Mouse (Mus musculus) lung, postnatal 10 days (tissue): Measurements from ENCODE around the gene Rhbdl1.
"Not testable (repeated sequence)": the region's sequence is repeated elsewhere in the genome, so short reads cannot be mapped to it uniquely, and the experiment has no call there.

ENCODE experiments used
- DNase-seq: peaks from one replicate; pipeline ENCODE4 v3.0.0; 2021

Rhbdl1 gene

DNA sequence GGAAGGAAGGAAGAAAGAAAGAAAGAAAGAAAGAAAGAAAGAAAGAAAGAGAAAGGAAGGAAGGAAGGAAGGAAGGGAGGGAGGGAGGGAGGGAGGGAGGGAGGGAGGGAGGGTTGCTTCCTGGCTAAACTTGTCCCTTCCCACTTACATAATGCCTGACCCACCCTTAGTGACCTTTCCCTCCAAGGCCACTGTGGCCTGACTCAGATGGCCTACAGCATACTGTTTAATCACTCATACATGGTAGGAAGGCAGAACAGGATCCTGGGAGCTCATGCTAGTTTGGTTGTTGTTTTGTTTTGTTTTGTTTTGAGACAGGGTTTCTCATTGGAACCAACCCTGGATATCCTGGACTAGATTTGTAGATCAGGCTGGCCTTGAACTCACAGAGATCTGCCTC, 34.5 kb upstream of the Rhbdl1 start:
- not testable (repeated sequence) for DNase-seq

GRCm38 (mm10) chr17:25869954-25870353, 32.9 kb upstream of the Rhbdl1 start:
- no peak for DNase-seq

GRCm38 (mm10) chr17:25869498-25869897, 32.4 kb upstream of the Rhbdl1 start:
- DNase-seq: no peak

GRCm38 (mm10) chr17:25868601-25869191, 31.6 kb upstream of the Rhbdl1 start, which contains the start of gene Mcrip2:
Mcrip2 (minus strand) TSS chr17:25868764.
- peak; percentile 91 for DNase-seq

DNA sequence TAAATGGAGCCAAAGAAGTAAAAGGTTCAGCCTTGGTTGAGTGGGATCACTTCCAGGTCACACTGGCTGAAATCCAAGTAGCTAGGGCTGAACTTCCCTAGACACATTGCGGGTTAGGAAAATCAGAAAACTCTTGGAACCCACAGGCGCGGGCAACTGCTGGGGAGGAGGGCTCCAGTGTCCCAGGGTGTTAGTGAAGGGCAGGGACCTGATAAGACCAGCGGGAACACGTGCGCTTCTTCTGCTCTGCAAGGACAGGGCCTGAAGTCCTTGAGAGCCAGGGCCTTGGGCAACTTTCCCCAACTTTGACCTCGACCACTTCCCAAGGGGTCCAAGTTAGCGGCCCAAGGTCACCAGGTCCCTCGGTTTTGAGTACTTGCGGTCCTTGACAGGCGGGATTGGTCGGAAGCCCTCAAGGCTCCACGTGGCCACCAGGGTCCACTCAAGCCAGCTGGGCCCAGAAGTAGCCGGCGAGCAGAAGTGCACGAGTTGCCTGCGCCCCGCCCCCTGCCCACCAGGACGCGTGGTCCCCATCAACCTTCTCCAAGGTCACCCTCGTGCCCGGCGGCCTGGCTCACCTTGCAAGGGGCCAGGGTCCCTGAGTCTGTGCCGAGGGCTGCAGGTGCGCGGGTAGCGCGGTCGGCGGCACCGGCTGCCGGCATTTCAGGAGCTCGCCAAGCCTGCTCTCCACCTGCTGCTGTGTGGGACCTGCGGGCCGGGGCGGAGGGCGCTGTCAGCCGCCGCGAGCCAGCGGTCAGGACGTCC, 30.9 kb upstream of the Rhbdl1 start:
- peak; percentile 59 for DNase-seq

DNA sequence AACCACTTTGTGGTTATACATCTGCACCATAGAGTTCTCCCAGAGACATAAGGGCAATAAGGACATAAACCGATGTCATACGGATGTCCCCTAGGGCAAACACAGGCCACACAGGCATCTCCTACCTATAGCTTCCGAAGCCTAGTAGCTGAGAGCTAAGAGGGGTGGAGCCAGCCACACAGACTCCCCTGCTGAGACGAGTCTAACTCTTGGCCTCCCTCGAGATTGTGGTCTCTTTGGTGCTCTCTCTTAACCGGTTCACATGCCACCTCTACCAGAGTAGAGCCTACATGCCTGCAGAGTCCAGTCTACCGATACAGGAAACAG, 30.4 kb upstream of the Rhbdl1 start:
- DNase-seq: no peak

- DNase-seq: no peak
Observed at GRCm38 (mm10) chr17:25866172-25866571, 29.1 kb upstream of the Rhbdl1 start.

- no peak for DNase-seq
Observed at GRCm38 (mm10) chr17:25865288-25865687, 28.2 kb upstream of the Rhbdl1 start.

DNA sequence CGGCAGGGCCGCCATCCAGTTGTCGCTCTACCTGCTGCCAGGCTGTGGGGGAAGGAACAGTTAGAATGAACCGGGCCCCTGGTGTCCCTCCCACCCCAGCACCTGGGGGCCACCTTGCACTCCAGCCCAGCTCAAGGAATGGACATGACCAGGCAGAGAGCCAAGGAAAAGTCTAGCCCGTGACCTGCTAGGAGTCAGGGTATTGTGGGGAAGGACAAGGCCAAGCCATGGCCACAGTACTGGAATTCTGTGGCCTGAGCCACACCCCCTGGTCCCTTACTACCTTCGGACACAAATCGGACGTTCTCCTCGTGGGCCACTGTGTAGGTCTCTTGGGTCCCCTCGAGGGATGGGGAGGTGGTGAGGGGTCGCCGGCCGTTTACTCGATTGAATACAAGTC, 27.2 kb upstream of the Rhbdl1 start:
- no peak for DNase-seq

- DNase-seq: no peak
Observed at GRCm38 (mm10) chr17:25863681-25864080, 26.6 kb upstream of the Rhbdl1 start.

- DNase-seq: no peak
Observed at GRCm38 (mm10) chr17:25861704-25862612, 24.9 kb upstream of the Rhbdl1 start.

DNA sequence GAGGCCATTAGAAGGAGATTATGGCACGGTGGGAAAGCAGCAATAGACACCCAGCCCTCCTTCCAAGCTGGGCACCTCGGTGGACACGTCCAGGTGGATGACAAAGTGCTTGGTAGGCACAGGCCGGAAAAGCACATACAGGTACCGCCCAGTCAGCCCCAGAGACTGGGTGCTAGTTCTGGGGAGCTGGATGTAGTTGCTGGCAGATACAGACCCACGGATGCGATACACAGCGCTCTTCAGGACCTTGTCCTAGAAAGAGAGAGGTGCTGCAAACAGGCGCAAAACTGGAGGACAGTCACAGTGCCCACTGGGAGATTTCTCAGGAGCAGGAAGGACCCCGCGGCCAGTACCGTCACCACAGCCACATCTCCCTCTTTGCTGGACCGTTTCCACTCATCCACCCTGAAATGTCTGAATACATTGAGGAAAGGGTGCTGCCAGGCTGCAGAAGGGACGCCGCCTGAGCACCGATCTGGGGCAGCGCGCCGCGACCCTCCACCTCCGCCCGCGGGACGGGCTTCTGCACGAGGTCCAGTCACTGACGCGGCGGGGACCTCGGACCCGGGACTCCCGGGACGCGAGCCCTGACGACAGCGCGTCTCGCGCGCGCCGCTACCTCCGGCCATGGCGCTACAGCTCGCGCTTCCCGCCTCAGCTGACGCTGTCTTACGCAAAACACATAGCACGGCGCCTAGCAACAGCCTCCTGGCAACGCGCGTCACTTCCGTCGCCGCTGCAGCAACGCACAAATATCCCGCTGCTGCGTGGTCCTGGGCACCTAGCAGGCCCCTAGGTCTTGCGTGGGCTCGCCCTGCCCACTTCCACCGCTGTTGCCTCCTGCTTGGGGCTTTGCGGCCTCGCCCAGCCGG, 24.0 kb upstream of the Rhbdl1 start, which contains the start of gene Wdr90:
Wdr90 (minus strand) TSS at position 670 of the 872 bp plus-strand sequence.
- DNase-seq: peak; percentile 94

DNA sequence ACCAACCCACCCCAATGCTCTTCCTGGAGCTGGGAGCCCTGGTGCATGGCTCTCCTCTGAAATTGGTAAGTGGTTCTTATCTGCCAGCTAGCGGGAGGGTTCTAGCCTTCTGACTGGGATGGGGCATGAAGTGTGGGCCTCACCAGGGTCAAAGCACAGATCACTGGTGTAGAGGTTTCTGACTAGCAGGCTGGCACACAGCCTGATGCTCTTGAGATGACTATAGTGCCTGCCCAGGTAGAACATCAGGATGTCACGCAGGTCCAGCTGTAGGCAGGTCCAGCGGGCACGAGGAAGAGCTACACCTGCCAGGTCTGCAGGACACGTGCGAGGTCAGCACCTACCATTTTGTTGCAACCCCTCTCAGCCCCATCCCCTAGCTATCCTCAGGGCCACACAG, 23.1 kb upstream of the Rhbdl1 start:
- no peak for DNase-seq

GRCm38 (mm10) chr17:25844396-25844901, 7.4 kb upstream of the Rhbdl1 start, which contains the start of gene Rhot2:
Rhot2 (minus strand) TSS chr17:25844851.
- DNase-seq: peak; percentile 98

DNA sequence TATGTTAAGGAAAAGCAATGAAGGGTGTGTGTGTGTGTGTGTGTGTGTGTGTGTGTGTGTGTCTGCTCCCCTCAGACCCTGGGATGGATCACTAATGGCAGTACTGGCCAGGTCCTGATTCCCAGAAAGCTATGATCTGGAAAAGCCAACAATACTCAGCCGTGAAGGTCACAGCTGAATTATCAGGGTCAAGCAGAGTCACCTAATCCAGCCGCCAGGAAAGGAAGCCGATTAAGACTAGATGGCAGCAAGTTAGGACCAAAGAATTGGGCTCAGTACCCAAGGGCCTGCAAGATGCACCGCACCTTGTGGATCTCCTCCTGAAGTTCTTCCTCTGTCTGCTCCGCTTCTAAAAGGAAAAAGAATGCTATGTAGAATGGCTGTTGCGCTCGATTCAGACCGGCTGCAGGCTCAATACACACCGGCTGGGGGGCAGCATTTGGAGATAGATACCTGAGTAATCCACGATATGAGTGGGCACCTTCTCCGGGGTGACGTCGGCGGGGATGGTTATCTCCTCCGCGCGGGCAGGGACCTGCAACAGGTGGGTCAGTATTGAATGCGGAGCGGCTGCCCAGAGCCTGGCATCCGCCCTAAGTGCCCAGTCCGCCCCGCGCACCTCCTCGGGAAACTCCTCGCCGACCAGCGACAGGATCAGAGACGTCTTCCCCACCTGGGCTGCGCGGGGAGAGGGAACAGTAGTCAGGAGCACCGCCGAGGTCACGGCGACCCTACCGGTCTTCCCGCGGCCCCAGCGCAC, 6.7 kb upstream of the Rhbdl1 start:
- DNase-seq: no peak

- DNase-seq: no peak
Observed at GRCm38 (mm10) chr17:25843122-25843521, 6.0 kb upstream of the Rhbdl1 start.

DNA sequence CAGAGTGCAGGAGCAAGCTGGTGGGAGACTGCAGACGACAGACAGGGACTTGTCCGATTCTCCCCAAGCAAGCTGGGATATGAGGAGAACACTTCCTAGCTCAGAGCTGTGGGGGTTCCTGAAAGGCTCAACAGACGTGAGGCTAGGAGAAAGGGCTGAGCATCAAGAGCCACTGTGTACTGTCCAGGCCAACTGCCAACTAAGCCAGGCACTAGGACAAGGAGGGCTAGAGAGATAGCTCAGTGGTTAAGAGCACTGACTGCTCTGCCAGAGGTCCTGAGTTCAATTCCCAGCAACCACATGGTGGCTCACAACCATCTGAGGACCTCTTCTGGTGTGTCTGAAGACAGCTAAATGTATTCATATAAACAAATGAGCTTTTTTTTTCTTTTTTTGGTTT, 5.4 kb upstream of the Rhbdl1 start:
- no peak for DNase-seq

- DNase-seq: no peak
Observed at GRCm38 (mm10) chr17:25841117-25841880, 4.2 kb upstream of the Rhbdl1 start, which contains the start of gene Gm20683. Gm20683 (minus strand) TSS chr17:25841763.

DNA sequence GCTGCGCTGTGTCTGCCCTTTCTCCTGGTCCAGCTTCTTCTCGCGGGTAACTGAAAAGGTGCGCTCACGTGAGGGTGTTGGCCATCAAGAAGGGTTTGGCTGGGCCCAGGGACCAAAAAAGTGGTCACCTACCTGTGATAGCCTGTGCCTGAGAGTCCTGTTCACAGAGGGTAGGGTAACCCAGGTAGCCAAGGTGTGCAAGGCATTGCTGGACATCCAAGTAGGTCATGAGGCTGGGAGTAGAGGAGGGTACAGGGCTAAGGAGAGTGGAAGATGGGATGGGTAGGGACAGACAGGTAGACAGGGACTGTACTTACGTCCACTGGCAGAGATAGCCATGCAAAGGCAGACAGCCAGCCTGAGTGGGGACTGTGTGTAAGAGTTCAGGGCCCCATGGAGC, 3.4 kb upstream of the Rhbdl1 start:
- DNase-seq: no peak

DNA sequence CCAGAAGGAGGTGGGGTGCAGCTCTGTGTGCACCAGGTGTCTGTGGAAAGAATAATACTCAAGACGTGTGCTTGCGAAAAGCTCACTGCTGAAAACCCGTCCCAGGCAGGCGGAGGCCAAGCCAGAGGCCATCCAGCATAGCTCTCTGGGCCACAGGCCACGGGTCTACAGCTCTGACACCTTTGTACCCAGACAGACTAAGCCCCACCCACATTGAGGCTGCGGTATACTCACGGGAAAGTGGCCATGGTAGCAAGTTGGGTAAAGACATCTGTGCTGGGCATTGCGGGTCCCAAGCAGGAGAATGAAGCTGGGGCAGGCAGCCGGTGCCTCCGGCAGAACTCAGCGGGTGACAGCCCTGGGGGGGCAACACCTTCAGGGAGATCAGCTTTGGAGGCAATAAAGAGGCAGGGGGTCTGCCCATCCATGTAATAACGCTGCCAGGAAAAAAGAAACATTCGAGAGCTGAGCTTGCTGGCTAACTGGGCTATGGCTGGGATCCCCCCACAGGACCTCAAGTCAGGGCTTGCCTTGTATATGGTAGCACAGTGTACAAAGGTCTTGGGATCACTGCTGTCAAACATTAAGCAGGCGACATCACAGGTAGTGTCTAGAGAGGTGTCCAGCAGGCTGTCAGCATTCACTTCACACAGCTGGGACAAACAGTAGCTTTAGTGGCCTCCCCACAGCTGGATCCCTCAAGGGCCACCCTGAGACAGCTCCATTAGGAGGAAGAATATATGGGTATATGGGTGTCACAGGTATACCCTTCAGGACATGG, 2.5 kb upstream of the Rhbdl1 start:
- DNase-seq: no peak
